Mouse (Mus musculus): Measurements from ENCODE around the gene Pi4ka. TPM values are rescaled to one million over a fixed set of nuclear protein-coding genes. Genes with fewer than 3 reads are reported as not detected.

The Pi4ka gene
- polyA plus RNA-seq, 1 experiment from 2014 or later, result 44.8 TPM

DNA sequence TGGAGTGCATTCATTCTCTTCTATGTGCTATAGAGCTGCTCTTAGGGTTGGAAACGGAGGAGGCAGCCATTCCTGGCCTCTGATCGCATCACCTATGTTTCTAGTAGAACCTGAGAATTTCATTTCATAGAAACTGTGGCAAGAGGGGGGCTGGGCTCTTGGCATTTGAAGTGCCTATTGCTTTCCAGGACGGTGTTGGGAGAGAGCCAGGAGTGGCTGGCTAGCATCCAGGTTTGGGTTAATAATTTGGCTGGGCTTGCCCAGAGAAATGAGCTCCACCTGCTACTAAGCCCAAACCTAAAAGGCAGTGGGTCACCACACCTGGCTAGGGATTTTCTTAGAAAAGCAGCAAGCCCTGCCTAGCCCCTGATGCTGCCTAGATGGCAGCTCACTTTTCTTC lies 154.6 kb downstream of the Pi4ka start:
- Histone ChIP-seq H3K9ac (replicated peaks) (no peak overlapping the region), H3K4me1 (replicated peaks) (peaks cover 48% of the 10 kb centered on the region), H3K27ac (no peak overlapping the region), H3K9me3 (no peaks in the 10 kb centered on the region), H3K4me2 (no peak overlapping the region), H3K4me3 (replicated peaks) (no peak overlapping the region), H3K27me3 (no peaks in the 10 kb centered on the region), H3K36me3 (peaks cover 15% of the 10 kb centered on the region)
- 0 out of 2 replicates have a peak, but pooled peaks have one; percentile 18 for ATAC-seq (ENCODE audit: insufficient number of reproducible peaks, insufficient read depth, low FRiP score, low TSS enrichment, low read depth)
- WGBS, result 67% methylated on average over 3 of the region's 3 CpGs

DNA sequence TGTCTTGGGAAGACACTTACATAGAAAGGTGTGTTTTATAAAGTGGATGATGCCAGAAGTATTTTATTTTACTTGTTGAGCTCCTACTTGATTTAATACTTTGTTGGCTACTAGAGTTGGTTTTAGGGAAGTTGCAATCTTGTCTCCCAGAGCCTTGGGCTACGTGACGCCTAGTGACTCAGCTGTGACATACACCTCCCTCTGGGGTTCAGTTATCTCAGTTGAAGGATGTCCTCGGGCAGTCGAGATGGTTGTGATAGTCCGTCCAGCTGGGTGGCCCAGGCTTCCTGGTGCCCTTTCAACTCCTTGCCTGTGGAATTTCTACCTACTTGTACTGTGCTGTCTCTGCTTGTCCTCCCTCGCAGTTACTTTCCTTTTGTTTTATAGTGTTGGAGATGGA lies 157.0 kb downstream of the Pi4ka start:
- no peaks in the 10 kb centered on the region for H3K9me3 ChIP-seq
- no peak for ATAC-seq (ENCODE audit: insufficient number of reproducible peaks, insufficient read depth, low FRiP score, low TSS enrichment, low read depth)
- no peak overlapping the region for H3K9ac ChIP-seq (replicated peaks)
- no peak overlapping the region for H3K4me3 ChIP-seq (replicated peaks)
- H3K4me2 ChIP-seq, result no peak overlapping the region
- H3K27ac ChIP-seq, result no peak overlapping the region
- no peaks in the 10 kb centered on the region for H3K36me3 ChIP-seq
- peaks cover 36% of the 10 kb centered on the region for H3K4me1 ChIP-seq (replicated peaks)
- no peaks in the 10 kb centered on the region for H3K27me3 ChIP-seq
- WGBS, result 72% methylated on average over 6 of the region's 6 CpGs

DNA sequence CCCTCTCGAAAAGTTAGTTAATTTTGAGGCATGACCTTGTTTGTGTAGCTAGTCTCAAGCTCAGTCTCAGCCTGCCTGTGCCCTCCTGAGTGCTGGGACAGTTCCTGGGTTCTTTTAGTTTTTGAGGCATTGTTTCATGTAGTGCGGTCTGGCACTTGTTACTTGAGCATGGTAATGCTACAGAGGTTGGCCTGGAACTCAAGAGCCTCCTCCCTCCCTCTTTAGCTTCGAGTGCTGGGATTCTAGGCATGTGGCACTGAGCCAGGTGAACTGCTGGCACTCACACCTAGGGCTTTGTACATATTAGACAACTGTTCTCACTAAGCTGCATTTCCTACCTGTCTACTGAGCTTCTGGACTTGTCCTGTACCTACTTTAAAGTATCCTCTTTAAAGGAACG lies 158.4 kb downstream of the Pi4ka start:
- Histone ChIP-seq H3K9me3 (no peaks in the 10 kb centered on the region), H3K4me3 (replicated peaks) (no peak overlapping the region), H3K27ac (no peak overlapping the region), H3K4me2 (no peak overlapping the region), H3K27me3 (no peaks in the 10 kb centered on the region), H3K4me1 (replicated peaks) (peaks cover 28% of the 10 kb centered on the region), H3K36me3 (no peaks in the 10 kb centered on the region), H3K9ac (replicated peaks) (no peak overlapping the region)
- no peak for ATAC-seq (ENCODE audit: insufficient number of reproducible peaks, insufficient read depth, low FRiP score, low TSS enrichment, low read depth)
- WGBS, result 74% methylated on average over 4 of the region's 4 CpGs

DNA sequence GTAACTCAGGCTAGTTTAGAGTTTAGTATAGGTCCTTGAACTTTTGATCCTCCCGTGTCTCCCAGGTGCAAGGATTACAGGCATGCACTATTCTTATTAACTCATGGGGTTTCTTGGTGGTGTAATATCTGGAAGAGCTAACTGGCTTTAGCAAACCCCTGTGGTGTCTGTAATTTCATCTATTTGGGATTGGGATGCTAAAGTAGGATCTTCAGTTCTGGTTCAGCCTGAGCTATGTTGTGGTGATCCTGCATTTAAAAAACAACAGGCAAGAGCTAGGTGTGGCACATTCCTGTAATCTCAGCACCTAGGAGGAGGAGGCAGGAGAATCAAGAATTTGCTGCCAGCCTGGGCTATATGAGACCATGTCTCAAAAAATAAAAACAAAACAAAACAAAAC lies 161.1 kb downstream of the Pi4ka start:
- H3K36me3 ChIP-seq, result no peaks in the 10 kb centered on the region
- H3K9ac ChIP-seq (replicated peaks), result no peak overlapping the region
- no peak overlapping the region for H3K4me3 ChIP-seq (replicated peaks)
- no peak overlapping the region for H3K27ac ChIP-seq
- peaks cover 18% of the 10 kb centered on the region for H3K4me1 ChIP-seq (replicated peaks)
- H3K9me3 ChIP-seq, result no peaks in the 10 kb centered on the region
- ATAC-seq (ENCODE audit: insufficient number of reproducible peaks, insufficient read depth, low FRiP score, low TSS enrichment, low read depth), result no peak
- no peaks in the 10 kb centered on the region for H3K27me3 ChIP-seq
- whole genome bisulfite sequencing, result 80% methylated on average over 1 of the region's 1 CpGs
- H3K4me2 ChIP-seq, result no peak overlapping the region

DNA sequence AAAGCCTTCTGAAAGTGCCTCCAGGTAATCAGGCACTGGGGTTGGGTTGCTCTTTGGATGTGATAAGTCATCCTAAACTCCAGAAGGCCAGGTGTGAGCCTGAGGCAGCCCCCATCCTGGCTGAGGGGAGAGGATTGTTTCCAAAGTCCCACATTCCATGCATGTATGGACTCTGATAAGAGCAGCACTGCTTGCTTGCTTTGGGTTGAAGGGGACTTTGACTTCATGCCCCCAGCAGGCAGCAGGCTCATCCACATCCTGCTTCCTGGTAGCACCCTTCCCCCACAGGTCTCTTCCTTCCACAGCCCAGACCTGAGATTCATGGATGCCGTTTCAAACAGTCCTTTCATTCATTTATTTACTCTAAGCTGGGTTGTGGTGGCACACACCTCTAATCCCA lies 162.4 kb downstream of the Pi4ka start:
- H3K9ac ChIP-seq (replicated peaks), result no peak overlapping the region
- H3K27ac ChIP-seq, result no peak overlapping the region
- H3K4me2 ChIP-seq, result no peak overlapping the region
- peaks cover 30% of the 10 kb centered on the region for H3K4me1 ChIP-seq (replicated peaks)
- H3K27me3 ChIP-seq, result no peaks in the 10 kb centered on the region
- no peaks in the 10 kb centered on the region for H3K36me3 ChIP-seq
- H3K4me3 ChIP-seq (replicated peaks), result no peak overlapping the region
- no peaks in the 10 kb centered on the region for H3K9me3 ChIP-seq
- no peak for ATAC-seq (ENCODE audit: insufficient number of reproducible peaks, insufficient read depth, low FRiP score, low TSS enrichment, low read depth)
- WGBS, result 52% methylated on average over 1 of the region's 1 CpGs

DNA sequence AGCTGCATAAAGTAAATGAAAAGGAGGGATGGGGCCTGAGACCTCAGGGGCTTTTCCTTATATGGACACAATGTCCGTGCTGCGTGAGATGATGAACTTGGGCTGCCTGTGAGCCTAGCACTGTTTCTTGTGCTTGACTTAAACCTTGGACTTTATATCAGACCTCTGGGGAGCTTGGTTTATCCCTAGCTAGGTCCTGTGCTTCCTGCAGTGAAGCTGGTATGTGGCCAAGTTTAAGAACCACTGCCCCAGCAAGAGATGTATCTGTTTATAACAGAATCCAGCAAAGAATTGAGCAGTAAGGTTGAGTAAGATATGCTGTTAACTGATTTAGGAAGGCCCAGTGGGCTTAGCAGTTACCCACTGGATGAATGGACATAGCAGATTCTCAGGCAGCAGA lies 166.7 kb downstream of the Pi4ka start:
- no peak overlapping the region for H3K9ac ChIP-seq (replicated peaks)
- no peaks in the 10 kb centered on the region for H3K27me3 ChIP-seq
- no peaks in the 10 kb centered on the region for H3K9me3 ChIP-seq
- no peak overlapping the region for H3K4me3 ChIP-seq (replicated peaks)
- peaks cover 51% of the 10 kb centered on the region for H3K4me1 ChIP-seq (replicated peaks)
- H3K4me2 ChIP-seq, result no peak overlapping the region
- no peaks in the 10 kb centered on the region for H3K36me3 ChIP-seq
- no peak for ATAC-seq (ENCODE audit: insufficient number of reproducible peaks, insufficient read depth, low FRiP score, low TSS enrichment, low read depth)
- 76% methylated on average over 2 of the region's 2 CpGs for WGBS
- no peak overlapping the region for H3K27ac ChIP-seq

DNA sequence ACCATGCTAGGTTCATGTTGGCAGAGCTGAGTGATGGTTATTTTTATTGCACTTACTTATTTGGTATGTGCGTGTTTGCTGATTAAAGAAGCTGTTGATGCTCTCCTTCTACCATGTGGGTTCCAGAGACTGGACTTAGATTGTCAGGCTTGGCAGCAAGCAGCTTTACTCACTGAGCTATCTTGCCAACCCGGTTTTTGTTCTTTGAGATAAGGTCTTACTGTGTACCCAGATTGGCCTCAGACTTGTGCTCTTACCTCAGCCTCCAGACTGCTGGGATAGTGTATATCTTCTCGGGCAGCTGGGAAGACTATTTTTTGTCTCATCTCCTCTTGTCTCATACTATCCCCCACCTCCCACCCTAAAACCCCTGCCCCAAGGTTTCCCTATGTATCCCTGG lies 168.5 kb downstream of the Pi4ka start:
- Histone ChIP-seq H3K4me3 (replicated peaks) (no peak overlapping the region), H3K4me2 (no peak overlapping the region), H3K27me3 (no peaks in the 10 kb centered on the region), H3K4me1 (replicated peaks) (peaks cover 52% of the 10 kb centered on the region), H3K9ac (replicated peaks) (no peak overlapping the region), H3K27ac (no peak overlapping the region), H3K36me3 (no peaks in the 10 kb centered on the region), H3K9me3 (no peaks in the 10 kb centered on the region)
- ATAC-seq (ENCODE audit: insufficient number of reproducible peaks, insufficient read depth, low FRiP score, low TSS enrichment, low read depth), result no peak
- 92% methylated on average over 3 of the region's 3 CpGs for WGBS

DNA sequence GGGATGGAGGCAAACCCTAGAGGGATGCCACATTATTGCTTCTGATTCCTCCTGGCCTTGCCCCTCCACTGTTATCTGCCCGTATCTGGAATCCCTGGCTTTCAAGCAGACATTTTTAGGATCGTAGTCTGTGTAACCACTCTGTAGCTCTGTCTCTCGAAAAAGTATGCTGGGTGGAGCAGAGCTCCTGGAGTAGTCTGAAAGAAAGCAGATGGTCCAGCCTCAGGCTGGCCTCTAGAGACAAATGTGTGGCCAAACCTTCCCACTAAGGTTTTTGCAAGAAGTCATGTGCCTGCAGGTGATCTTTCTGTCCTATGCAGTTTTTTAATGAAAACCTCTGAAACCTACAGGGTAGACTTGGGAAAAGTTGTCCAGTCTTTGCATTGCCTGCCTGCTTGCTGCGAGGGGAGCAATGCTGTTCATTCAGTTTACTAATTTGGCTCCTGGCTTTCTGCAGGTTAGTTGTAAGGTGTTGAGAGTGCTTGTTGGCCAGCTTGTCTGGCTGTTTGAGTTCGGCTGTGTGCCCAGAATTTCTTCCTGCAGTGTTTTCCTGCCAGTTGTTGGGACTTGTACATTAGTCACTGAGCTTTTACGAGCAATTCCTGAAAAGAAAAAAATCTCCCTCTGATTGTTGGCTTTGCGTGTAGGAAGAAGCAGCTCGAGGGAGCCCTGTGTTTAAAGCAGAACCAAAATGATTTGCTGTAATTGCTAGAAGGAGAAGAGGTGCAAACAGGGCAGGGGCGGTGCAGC lies 171.0 kb downstream of the Pi4ka start:
- peak overlapping the region; percentile 93 for H3K4me2 ChIP-seq
- H3K9me3 ChIP-seq, result no peaks in the 10 kb centered on the region
- peak overlapping the region; percentile 87 for H3K4me3 ChIP-seq (replicated peaks)
- 22% methylated on average over 9 of the region's 9 CpGs for WGBS
- peak overlapping the region; percentile 93; the same call in 1 of the 2 replicates for H3K27ac ChIP-seq
- no peaks in the 10 kb centered on the region for H3K36me3 ChIP-seq
- H3K9ac ChIP-seq (replicated peaks), result peak overlapping the region; percentile 93
- peaks cover 48% of the 10 kb centered on the region for H3K4me1 ChIP-seq (replicated peaks)
- H3K27me3 ChIP-seq, result no peaks in the 10 kb centered on the region
- ATAC-seq (ENCODE audit: insufficient number of reproducible peaks, insufficient read depth, low FRiP score, low TSS enrichment, low read depth), result no peak

DNA sequence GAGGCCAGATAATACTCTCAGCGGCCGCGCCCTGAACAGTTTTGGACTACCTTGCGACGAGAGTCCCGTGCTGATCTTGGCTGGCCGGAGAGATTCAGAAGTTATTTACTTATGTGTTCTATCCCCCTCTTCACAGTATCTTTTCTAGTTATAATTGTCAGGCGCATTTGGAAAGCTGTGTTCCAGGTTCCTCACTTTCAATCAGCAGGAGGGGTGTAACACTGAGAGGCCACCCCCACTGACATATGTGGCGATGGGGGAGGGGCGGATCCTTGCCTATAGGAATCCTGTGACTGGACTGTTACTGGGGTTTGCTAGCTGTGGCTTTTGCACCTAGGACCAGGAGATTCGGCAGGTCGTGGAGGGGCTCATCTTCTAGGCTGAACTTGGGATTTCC lies 171.6 kb downstream of the Pi4ka start:
- H3K27ac ChIP-seq, result peak overlapping the region; percentile 93
- WGBS, result 2% methylated on average over 12 of the region's 12 CpGs
- peak overlapping the region; percentile 93 for H3K4me2 ChIP-seq
- H3K27me3 ChIP-seq, result no peaks in the 10 kb centered on the region
- no peaks in the 10 kb centered on the region for H3K9me3 ChIP-seq
- peak overlapping the region; percentile 87 for H3K4me3 ChIP-seq (replicated peaks)
- H3K4me1 ChIP-seq (replicated peaks), result peaks cover 42% of the 10 kb centered on the region
- H3K9ac ChIP-seq (replicated peaks), result peak overlapping the region; percentile 93
- ATAC-seq (ENCODE audit: insufficient number of reproducible peaks, insufficient read depth, low FRiP score, low TSS enrichment, low read depth), result no peak
- H3K36me3 ChIP-seq, result no peaks in the 10 kb centered on the region

DNA sequence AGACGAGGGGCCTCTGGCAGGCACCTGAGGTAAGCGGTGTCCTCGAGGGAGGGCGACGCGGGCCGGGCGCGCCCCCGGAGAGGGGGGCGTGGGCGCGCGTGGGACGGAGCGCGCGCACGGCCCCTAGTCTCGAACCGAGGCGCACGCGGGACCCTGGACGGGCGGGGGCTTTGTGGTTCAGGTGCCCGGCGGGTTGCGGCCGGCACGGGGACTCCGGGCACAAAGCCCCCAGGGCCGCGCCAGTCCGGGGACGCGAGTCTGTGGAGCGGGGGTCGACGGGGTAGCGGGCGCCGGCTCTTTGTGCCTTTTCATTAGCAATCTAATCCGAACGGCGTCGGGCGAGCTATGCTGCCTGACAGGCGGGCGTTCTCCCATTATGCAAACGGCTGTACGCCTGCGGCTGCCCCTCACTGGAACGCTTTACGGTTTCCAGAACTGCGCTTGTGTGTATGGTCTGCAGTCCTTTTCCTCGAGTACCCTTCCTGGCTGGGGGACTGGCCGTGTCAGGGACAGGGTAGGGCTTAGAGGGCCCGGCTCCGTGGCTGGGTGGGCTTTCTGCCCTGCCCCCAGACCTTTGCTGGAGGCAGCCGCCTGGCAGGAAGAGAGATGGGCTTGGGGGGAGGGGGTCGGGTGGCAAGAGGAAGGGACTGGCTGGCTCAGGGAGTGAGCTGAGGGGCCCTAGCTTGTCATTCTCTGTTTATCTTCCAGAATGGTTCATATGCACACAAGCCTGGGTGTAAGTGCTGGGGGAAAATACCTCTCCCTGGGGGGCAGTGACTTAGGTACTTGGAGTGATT lies 172.2 kb downstream of the Pi4ka start:
- H3K4me2 ChIP-seq, result peak overlapping the region; percentile 93
- H3K4me1 ChIP-seq (replicated peaks), result peaks cover 36% of the 10 kb centered on the region
- H3K4me3 ChIP-seq (replicated peaks), result peak overlapping the region; percentile 87
- H3K9ac ChIP-seq (replicated peaks), result peak overlapping the region; percentile 93
- under 1% methylated on average over 58 of the region's 62 CpGs for WGBS
- peak; percentile 54 for ATAC-seq (ENCODE audit: insufficient number of reproducible peaks, insufficient read depth, low FRiP score, low TSS enrichment, low read depth)
- H3K27ac ChIP-seq, result peak overlapping the region; percentile 93
- H3K9me3 ChIP-seq, result no peaks in the 10 kb centered on the region
- no peaks in the 10 kb centered on the region for H3K27me3 ChIP-seq
- no peaks in the 10 kb centered on the region for H3K36me3 ChIP-seq

DNA sequence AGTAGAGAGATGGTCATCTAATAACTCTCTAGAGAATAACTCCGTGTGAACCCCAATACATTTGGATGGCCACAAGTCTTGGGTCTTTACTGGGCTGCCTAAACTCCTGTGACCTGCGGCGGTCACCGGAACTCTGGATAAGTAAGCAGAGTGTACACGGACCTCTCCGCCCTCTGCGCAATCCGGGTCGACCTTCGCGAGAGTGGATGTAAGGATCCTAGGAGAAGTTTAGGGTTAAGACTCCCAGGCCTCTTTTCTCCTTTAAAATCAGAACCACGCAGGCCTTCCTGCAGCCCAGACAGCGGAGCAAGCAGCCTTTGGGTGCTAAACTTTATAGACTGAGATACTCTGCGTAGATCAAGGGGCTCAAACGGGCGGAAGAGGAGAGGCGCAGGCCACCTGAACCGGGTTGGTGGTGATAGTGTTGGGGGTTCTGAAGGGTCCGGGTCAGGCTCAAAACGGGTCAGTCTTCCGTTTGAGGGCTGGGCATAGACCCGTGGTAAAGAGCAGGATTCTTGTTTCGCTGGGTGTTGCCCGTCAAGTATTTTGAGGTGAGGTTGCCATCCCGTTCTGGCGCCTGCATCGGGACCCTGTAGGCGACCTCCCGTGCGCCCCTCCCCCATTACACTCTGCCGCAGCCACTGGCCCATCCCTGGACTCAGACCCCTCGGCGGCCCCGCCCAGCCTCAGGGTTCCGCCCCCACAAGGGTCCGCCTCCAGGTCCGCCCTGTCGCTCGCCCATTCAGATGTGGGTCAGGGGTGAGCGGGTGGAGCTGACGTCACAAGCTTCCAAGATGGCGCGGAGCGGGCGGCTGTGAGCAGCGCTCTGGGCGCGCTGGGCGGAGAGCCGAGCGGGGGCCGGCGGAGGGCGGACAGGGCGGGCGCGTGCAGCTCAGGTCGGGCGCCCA lies 173.1 kb downstream of the Pi4ka start, which contains the start of gene Hic2:
Hic2 (plus strand) TSS at position 779 of the 908 bp plus-strand sequence.
- peak within 1 kb of the TSS; percentile 93 for H3K27ac ChIP-seq
- peak; percentile 96 for ATAC-seq (ENCODE audit: insufficient number of reproducible peaks, insufficient read depth, low FRiP score, low TSS enrichment, low read depth)
- H3K27me3 ChIP-seq, result no peaks in the 10 kb centered on the region
- under 1% methylated on average over 59 of the region's 59 CpGs for WGBS
- H3K4me3 ChIP-seq (replicated peaks), result peak within 1 kb of the TSS; percentile 87
- H3K9ac ChIP-seq (replicated peaks), result peak within 1 kb of the TSS; percentile 93
- no peaks in the 10 kb centered on the region for H3K36me3 ChIP-seq
- no peaks in the 10 kb centered on the region for H3K9me3 ChIP-seq
- peak within 1 kb of the TSS; percentile 93 for H3K4me2 ChIP-seq
- peaks cover 30% of the 10 kb centered on the region for H3K4me1 ChIP-seq (replicated peaks)
